Mouse (Mus musculus) left cerebral cortex, postnatal 25 days (tissue): ENCODE data around the gene Wdpcp. TPM values are rescaled to one million over a fixed set of nuclear protein-coding genes. Genes with fewer than 3 reads are reported as not detected.

Source experiments
- microRNA-seq, 2 experiments: library from miRNA; unstranded; fragments of <30 nt; microRNA quantifications; one replicate each; pipeline ENCODE4 v1.2.0; 2022
- total RNA-seq, 2 experiments: library from RNA; stranded (reverse); gene quantifications; 2 replicates each; pipeline ENCODE4 v1.2.3; 2021

Gene Wdpcp
- total RNA-seq, 2 experiments from 2014 or later, result 12.4 to 12.7 TPM

Small RNA genes within 50 kb of the gene (microRNA-seq; reads per million reads assigned to microRNA genes)
- 0 reads per million in 2 experiments for gene Gm22990

Other genes starting within 250 kb of the Wdpcp start
- 10 to 100 TPM; 76.5 to 77.6 TPM for gene Ugp2, start 201.0 kb upstream of the Wdpcp start, total RNA-seq
- gene Mdh1, start 132 bp downstream of the Wdpcp start, total RNA-seq, result 100 to 1,000 TPM; 893 to 909 TPM